Mouse (Mus musculus) 3T3-L1 (cell line): ENCODE measurements around the gene Prkag1.

Experiments
- DNase-seq: peaks from one replicate; pipeline ENCODE4 v3.0.0-alpha.2; 2015; ENCODE audit warnings: low read depth, low spot score

Gene Prkag1

GRCm38 (mm10) chr15:98793141-98793698 is 38.1 kb downstream of the Prkag1 start:
- DNase-seq, result no peak

DNA sequence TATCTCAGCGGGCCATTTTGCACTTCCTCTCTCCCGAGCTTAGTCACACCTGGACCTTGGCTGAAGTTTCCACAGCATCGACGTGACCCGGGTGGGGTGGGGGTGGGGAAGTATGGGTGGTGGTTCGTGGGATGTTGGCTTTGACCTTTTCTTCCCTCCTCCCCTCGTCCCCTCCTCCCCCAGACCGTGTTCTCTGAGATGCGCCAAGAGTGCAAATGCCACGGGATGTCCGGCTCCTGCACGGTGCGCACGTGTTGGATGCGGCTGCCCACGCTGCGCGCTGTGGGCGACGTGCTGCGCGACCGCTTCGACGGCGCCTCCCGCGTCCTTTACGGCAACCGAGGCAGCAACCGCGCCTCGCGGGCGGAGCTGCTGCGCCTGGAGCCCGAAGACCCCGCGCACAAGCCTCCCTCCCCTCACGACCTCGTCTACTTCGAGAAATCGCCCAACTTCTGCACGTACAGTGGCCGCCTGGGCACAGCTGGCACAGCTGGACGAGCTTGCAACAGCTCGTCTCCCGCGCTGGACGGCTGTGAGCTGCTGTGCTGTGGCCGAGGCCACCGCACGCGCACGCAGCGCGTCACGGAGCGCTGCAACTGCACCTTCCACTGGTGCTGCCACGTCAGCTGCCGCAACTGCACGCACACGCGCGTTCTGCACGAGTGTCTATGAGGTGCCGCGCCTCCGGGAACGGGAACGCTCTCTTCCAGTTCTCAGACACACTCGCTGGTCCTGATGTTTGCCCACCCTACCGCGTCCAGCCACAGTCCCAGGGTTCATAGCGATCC is 38.9 kb downstream of the Prkag1 start:
- no peak for DNase-seq

GRCm38 (mm10) chr15:98791771-98792170 is 39.5 kb downstream of the Prkag1 start:
- DNase-seq, result no peak

- no peak for DNase-seq
Observed at GRCm38 (mm10) chr15:98791221-98791620, 40.1 kb downstream of the Prkag1 start.

- DNase-seq, result no peak
Observed at GRCm38 (mm10) chr15:98790761-98791160, 40.6 kb downstream of the Prkag1 start.

DNA sequence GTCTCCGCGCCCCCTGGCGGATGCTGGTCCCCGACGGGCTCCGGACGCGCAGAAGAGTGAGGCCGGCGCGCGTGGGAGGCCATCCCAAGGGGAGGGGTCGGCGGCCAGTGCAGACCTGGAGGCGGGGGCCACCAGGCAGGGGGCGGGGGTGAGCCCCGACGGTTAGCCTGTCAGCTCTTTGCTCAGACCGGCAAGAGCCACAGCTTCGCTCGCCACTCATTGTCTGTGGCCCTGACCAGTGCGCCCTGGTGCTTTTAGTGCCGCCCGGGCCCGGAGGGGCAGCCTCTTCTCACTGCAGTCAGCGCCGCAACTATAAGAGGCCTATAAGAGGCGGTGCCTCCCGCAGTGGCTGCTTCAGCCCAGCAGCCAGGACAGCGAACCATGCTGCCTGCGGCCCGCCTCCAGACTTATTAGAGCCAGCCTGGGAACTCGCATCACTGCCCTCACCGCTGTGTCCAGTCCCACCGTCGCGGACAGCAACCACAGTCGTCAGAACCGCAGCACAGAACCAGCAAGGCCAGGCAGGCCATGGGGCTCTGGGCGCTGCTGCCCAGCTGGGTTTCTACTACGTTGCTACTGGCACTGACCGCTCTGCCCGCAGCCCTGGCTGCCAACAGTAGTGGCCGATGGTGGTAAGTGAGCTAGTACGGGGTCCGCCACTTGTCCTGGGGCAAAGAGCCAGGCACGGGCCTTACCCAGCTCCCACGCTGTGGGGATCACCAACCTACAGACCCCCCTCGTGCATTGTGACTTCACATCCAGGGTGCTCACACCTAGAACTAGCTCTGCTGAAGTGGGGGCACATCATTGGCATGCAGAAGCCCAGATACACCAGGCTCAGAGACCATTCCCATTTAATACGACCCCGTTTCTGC is 41.4 kb downstream of the Prkag1 start, which contains the start of gene Wnt1:
Wnt1 (plus strand) TSS at position 197 of the 875 bp plus-strand sequence.
- no peak for DNase-seq

DNA sequence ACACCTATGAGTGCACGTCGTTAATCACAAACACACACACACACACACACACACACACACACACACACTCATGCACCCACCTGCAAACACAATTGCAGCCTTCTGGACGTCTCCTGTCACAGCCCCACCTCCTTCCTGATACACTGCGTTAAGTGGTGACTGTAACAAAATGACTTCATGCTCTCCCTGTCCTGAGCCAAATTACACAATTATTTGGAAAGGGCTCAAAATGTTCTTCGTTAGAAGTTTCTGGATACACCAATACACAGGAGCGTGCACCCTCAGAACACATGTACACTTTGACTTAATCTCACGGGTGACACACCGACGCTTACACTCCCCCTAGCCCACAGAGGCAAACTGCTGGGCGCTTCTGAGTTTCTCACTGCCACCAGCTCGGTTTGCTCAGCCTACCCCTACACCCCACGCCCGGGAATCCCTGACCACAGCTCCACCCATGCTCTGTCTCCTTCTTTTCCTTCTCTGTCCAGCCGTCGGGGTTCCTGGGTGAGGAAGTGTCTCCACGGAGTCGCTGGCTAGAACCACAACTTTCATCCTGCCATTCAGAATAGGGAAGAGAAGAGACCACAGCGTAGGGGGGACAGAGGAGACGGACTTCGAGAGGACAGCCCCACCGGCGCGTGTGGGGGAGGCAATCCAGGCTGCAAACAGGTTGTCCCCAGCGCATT is 42.2 kb downstream of the Prkag1 start:
- peak; percentile 32 for DNase-seq

DNA sequence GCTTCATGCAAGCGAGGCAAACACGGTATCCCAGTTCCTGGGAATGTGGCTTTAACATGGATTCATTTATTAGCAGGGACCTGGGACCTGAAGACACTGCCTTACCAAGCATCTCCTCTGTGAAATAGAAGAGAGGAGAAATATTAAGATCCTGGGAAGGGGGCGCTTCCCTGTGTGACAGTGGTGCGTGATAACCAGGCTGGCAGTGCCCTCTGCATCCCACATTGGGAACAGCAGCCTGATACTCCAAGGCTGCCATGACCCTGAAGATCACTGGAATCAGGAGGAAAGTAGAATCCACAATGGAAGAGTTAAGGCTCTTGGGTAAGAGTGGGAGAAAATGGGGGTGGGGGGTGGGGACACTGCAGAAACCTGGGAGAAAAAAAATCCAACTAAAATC is 43.4 kb downstream of the Prkag1 start:
- peak; percentile 73 for DNase-seq

DNA sequence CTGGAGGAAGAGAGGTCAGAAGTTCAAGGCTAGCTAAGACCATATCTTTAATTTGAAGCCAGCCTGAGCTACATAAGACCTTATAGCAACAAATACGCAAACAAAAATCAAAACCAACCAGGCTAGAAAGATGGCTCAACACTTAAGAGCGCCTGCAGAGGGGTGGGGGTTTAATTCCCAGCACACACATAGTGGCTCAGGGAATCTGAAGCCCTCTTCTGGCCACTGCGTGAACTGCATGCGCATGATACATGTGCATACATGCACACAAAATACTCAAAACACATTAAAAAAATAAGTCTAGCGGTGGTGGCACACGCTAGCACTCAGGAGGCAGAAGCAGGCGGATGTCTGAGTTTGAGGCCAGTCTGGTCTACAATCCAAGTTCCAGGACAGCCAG is 45.6 kb downstream of the Prkag1 start:
- DNase-seq, result peak; percentile 64

DNA sequence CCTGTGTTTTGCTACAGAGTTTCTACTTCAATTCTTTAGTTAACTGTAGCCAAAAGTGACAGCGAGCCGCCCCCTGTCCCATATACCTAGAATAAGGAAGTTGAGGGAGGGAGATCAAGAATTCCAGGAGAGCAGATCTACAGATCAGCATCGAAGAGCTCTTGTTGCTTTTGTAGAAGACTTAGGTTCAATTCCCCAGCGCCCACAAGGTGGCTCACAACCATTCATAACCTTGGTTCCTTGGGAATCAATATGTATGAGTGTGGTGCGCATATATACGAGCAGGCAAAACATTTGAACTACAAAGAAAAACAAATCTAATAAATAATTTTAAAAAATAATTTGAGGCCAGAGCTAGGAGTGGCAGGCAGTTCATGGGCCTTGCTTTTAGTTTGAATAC is 50.2 kb downstream of the Prkag1 start:
- DNase-seq, result no peak

DNA sequence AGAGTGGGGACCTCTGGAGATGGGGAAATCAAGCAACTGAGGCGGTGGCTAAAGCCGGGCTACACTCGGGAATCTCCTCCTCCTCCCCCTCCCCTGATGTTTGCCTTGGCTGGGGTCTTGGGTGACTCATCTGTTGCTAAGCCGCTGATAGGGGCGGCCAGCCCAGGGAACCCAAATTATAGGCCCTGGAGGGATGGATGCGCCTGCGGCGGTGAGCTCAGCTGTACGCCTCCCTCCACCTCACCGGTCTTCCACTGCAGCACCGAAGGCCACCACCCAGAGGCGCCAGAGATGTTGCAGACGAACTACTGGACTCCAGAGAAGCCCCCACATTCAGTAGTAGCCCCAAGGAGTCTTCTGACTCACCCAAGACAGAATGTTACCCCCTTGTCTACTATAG is 50.7 kb downstream of the Prkag1 start:
- peak; percentile 87 for DNase-seq

DNA sequence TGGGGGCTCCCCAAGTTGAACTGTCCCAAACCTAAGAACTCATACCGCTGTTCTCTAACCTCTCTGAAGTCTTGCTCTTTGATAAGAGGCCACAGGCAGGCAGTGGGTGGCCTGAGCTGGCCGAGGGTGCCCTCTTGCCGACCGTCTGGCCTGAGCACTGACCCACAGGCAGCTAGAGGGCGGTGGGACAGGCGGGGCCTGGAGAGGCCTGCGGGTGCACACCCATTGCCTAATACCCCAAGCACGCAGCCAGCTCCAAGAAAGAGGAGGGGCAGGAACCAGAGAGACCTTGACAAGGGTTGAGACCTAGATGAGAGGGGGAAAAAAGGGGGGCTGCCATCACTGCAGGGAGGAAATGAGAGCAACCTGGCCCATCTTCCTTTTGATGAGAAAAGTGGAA is 51.2 kb downstream of the Prkag1 start:
- peak; percentile 83 for DNase-seq

- DNase-seq, result no peak
Observed at GRCm38 (mm10) chr15:98778806-98779205, 52.5 kb downstream of the Prkag1 start.

GRCm38 (mm10) chr15:98778191-98778770 is 53.0 kb downstream of the Prkag1 start:
- no peak for DNase-seq

DNA sequence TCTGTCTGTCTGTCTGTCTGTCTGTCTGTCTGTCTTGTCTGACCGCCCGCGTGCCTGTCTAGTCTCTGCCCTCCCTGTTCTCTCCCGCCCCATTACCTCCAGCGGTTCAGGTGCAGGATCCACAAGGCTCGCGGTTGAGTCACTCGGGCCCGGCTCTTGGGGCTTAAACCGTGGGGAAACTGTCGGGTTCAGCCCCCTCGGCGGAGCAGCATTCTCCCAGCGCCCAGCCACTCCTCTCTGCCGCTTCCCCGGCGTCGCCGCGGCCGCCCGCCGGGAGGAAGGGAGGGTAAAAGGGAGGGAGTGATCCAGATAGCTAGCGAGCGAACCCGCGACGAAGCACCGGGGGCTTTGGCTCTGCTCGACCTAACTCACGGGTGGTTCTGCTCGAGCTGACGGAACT is 53.6 kb downstream of the Prkag1 start, which contains the start of gene Wnt10b:
Wnt10b (minus strand) TSS at position 389 of the 400 bp plus-strand sequence.
- DNase-seq, result no peak

DNA sequence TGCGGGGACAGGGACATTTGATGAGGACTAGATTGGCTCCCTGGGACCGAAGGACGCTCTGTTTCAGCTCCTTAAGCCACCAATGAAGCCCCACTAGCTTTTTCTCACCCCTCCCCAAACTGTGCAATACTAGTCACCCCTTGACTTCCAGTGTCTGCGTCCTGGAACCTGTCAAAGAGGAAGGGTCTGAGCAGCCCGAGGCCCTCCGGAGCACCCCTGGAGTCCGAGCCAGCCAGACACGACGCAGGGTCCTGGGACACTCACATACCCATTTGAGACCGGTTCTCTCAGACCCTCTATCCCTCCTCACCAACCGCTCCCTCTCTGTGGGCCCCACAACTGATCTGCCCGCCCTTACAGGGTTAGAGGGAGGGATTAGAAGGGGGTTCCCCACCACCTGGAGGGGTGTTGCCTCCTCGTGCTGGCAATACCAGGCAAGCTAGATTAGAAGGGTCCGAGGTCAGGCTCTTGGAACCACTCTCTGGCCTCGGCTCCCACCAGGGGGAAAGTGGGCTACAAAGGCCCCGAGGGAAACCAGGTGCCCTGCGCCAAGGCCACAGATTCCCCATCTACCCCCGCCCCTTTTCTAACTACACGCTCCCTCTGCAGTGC is 54.2 kb downstream of the Prkag1 start:
- no peak for DNase-seq

- DNase-seq, result no peak
Observed at GRCm38 (mm10) chr15:98776280-98777004, 54.9 kb downstream of the Prkag1 start.

- DNase-seq, result no peak
Observed at GRCm38 (mm10) chr15:98775533-98775932, 55.8 kb downstream of the Prkag1 start.

GRCm38 (mm10) chr15:98774096-98774495 is 57.2 kb downstream of the Prkag1 start:
- no peak for DNase-seq
